Comparison of ENCODE assay signal across 9 mouse cellular contexts in genomic region chr19:57003460-57003810, GRCm38 (mm10). TPM values are rescaled to one million over a fixed set of nuclear protein-coding genes. Genes with fewer than 3 reads are reported as not detected.
A peak's percentile ranks its signal among the peaks of the same experiment; 100 is the strongest.
DNase-seq lines count a peak whose midpoint lies in the region; ATAC-seq lines count a peak whose summit lies in the region.
"Had no signal": no experiment of that assay in that cellular context is flagged by ENCODE, and none has a peak within 500 bp of the region (broad histone marks: within the 10 kb centered on the region; RNA-seq: fewer than 3 reads in every experiment).

No protein-coding gene starts in this region.

- no peak overlapping the region for H3K9ac ChIP-seq in neural tube, embryonic 15.5 days (replicated peaks)
- H3K9ac ChIP-seq: heart, embryonic 13.5 days had no signal

- H3K4me3 ChIP-seq in neural tube, embryonic 15.5 days (replicated peaks): no peak overlapping the region
- H3K4me3 ChIP-seq: heart, embryonic 13.5 days had no signal

- DNase-seq in adrenal gland, adult (ENCODE audit: inconsistent age in 2 of 2, low spot score in 1 of 2): peak; percentile 54 to 78
- no peak for DNase-seq in adrenal gland, postnatal 4 days (ENCODE audit: low spot score in 2 of 2)
- peak; percentile 32 for DNase-seq in ovary, postnatal 36 days (ENCODE audit: low spot score)
- DNase-seq in ovary, postnatal 10 days (ENCODE audit: low spot score): no peak
- peak; percentile 75 to 77 for DNase-seq in kidney, postnatal 36 days
- no peak for DNase-seq in testis, postnatal 14 days (ENCODE audit: low spot score)
- DNase-seq in urinary bladder, adult 18-20 months (ENCODE audit: low spot score in 2 of 2): no peak

- H3K36me3 ChIP-seq in neural tube, embryonic 15.5 days: no peaks in the 10 kb centered on the region
- H3K36me3 ChIP-seq: heart, embryonic 13.5 days had no signal

- peaks cover 21% of the 10 kb centered on the region for H3K27me3 ChIP-seq in neural tube, embryonic 15.5 days (replicated peaks)

- peak overlapping the region; percentile 32 for H3K4me2 ChIP-seq in neural tube, embryonic 15.5 days
- H3K4me2 ChIP-seq: heart, embryonic 13.5 days had no signal

- no peaks in the 10 kb centered on the region for H3K9me3 ChIP-seq in neural tube, embryonic 15.5 days (replicated peaks)
- H3K9me3 ChIP-seq: heart, embryonic 13.5 days had no signal

- peaks cover 44% of the 10 kb centered on the region for H3K4me1 ChIP-seq in neural tube, embryonic 15.5 days

- peak overlapping the region; percentile 45; the same call in 1 of the 2 replicates for H3K27ac ChIP-seq in neural tube, embryonic 15.5 days (replicated peaks)
- H3K27ac ChIP-seq: heart, embryonic 13.5 days had no signal

- 0 out of 2 replicates have a peak, but pooled peaks have one; percentile 23 for ATAC-seq in neural tube, embryonic 15.5 days (ENCODE audit: low FRiP score)

- 33% methylated on average over 7 of the region's 7 CpGs for WGBS in neural tube, embryonic 15.5 days

RNA-seq across cellular contexts. Expression of gene Afap1l2, which starts 4.6 kb away (rescaled TPM):
- total RNA-seq in adrenal gland, postnatal 4 days (2021): 10 to 100 TPM; 20.5 to 20.6 TPM
- 12.3 and 15.9 TPM in 2 replicates for polyA plus RNA-seq in neural tube, embryonic 15.5 days (2015; fragmentation: Nextera tagmentation; extraction: Ambion mirVana)

Comparison
In these comparisons a context has a peak if more than half of its experiments do, and no peak if none do; other contexts are left out.
1. DNase-seq: peak in adrenal gland, adult (2 of 2), ovary, postnatal 36 days (single experiment) and kidney, postnatal 36 days (2 of 2); none in adrenal gland, postnatal 4 days (0 of 2), ovary, postnatal 10 days (single experiment), testis, postnatal 14 days (single experiment) and urinary bladder, adult 18-20 months (0 of 2).